8 mouse cellular contexts compared by ENCODE assay signal in the genomic region with DNA sequence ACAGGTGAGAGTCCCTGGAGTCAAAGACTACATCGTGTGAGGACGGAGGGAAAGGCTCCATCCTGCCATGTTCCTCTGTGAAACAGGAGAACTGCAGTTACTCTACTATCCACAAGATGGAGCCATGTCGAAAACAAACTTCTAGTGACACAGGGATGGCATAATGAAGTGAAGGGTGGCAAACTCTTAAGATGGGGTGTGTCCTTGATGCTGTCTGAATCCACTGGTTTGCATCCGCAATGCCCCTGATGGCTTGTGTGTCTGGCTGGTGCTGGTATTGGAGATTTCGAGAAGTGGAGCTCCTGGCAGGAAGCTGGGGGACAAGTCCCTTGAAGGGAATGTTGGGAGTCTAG.
A peak's percentile ranks its signal among the peaks of the same experiment; 100 is the strongest.
DNase-seq lines count a peak whose midpoint lies in the region; TF ChIP-seq lines count a peak whose summit lies in the region.

No protein-coding gene starts in this region.

- H3K36me3 ChIP-seq in small intestine, adult 2 months (ENCODE audit: control insufficient read depth, insufficient read depth, low read length), result peaks cover 33% of the 10 kb centered on the region

- no peak for TF ChIP-seq POLR2A in small intestine, adult 2 months (IDR thresholded peaks at IDR 0.05; ENCODE audit: low read depth, low read length)

- 35% methylated on average over 5 of the region's 5 CpGs for WGBS in small intestine, adult 2 months

- no peaks in the 10 kb centered on the region for H3K27me3 ChIP-seq in small intestine, adult 2 months (ENCODE audit: control insufficient read depth, insufficient read depth, low read length)

- H3K4me1 ChIP-seq in small intestine, adult 2 months (ENCODE audit: control insufficient read depth, insufficient read depth, insufficient read length, low read length), result no peaks in the 10 kb centered on the region

- peak; percentile 24 to 88 for DNase-seq in adrenal gland, adult (ENCODE audit: inconsistent age in 2 of 2, low spot score in 1 of 2)
- no peak for DNase-seq in adrenal gland, postnatal 25 days
- peak; percentile 58 for DNase-seq in MN1 (ENCODE audit: low spot score)
- peak; percentile 37 to 53 for DNase-seq in cerebellum, postnatal 25 days
- peak; percentile 10 for DNase-seq in heart, postnatal 25 days (ENCODE audit: low spot score)
- DNase-seq in kidney, postnatal 4 days, result peak; percentile 23 to 42
- DNase-seq in lung, postnatal 10 days, result peak; percentile 67

- no peak overlapping the region for H3K4me3 ChIP-seq in small intestine, adult 2 months (ENCODE audit: low read depth, low read length)

- peak; percentile 37; the same call in 1 of the 2 replicates for TF ChIP-seq CTCF in small intestine, adult 2 months (IDR thresholded peaks at IDR 0.05; ENCODE audit: extremely low read depth, insufficient read length, insufficient replicate concordance, low read depth, low read length)

- no peak overlapping the region for H3K27ac ChIP-seq in small intestine, adult 2 months (ENCODE audit: insufficient read depth, low read depth, low read length)

- intact Hi-C loops in heart, postnatal 25 days (cut with DNase I), result loop anchor here (1.0 to 5.0 kb wide), 5 partner anchors 63 to 248 kb away; partner anchors contain the start of genes Fryl and Ociad1
